Mouse (Mus musculus): ENCODE results near the gene BC107364. TPM values are rescaled to one million over a fixed set of nuclear protein-coding genes. Genes with fewer than 3 reads are reported as not detected.

BC107364 gene
- polyA plus RNA-seq, 1 experiment from 2014 or later: not detected

GRCm38 (mm10) chr3:96417850-96418815 lies 34.0 kb downstream of the BC107364 start:
- DNase-seq (ENCODE audit: low spot score): no peak
- H3K9ac ChIP-seq (ENCODE audit: low read length): no peak overlapping the region
- H3K27ac ChIP-seq (replicated peaks; ENCODE audit: low read depth, low read length): no peak overlapping the region
- no peak overlapping the region for H3K4me2 ChIP-seq (ENCODE audit: low read depth, severe bottlenecking)
- H3K4me3 ChIP-seq (ENCODE audit: low read depth, low read length): no peak overlapping the region
- no peaks in the 10 kb centered on the region for H3K27me3 ChIP-seq (ENCODE audit: control insufficient read depth, insufficient read depth, low read length)
- no peaks in the 10 kb centered on the region for H3K36me3 ChIP-seq (ENCODE audit: control insufficient read depth, insufficient read depth, low read length)
- ATAC-seq (ENCODE audit: insufficient number of reproducible peaks, low FRiP score, low TSS enrichment, low read depth): no peak
- 68% methylated on average over 7 of the region's 7 CpGs for WGBS
- no peaks in the 10 kb centered on the region for H3K4me1 ChIP-seq (ENCODE audit: control insufficient read depth, insufficient read depth, low read length)
- H3K9me3 ChIP-seq (ENCODE audit: control insufficient read depth, low read length): no peaks in the 10 kb centered on the region

DNA sequence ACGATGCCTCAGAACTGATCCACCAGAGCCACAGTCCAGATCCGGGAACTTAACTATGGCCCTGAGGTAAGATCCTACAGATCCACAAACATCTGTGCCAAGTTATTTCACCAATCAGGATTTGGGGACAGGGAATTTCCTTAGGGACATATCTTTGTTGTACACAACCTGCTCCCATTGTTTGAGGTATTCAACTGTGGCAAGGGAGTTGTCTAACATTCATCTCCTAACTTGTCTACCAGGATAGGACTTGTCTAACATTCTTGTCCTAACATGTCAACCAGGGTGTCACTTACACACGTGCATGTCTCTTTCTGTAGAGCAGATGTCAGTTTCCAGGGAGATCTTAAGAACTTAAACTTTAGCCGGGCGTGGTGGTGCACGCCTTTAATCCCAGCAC lies 35.5 kb downstream of the BC107364 start:
- Histone ChIP-seq H3K27ac (replicated peaks; ENCODE audit: low read depth, low read length) (no peak overlapping the region), H3K4me1 (ENCODE audit: control insufficient read depth, insufficient read depth, low read length) (no peaks in the 10 kb centered on the region), H3K4me3 (ENCODE audit: low read depth, low read length) (no peak overlapping the region), H3K9ac (ENCODE audit: low read length) (no peak overlapping the region), H3K9me3 (ENCODE audit: control insufficient read depth, low read length) (no peaks in the 10 kb centered on the region), H3K36me3 (ENCODE audit: control insufficient read depth, insufficient read depth, low read length) (no peaks in the 10 kb centered on the region), H3K4me2 (ENCODE audit: low read depth, severe bottlenecking) (no peak overlapping the region), H3K27me3 (ENCODE audit: control insufficient read depth, insufficient read depth, low read length) (no peaks in the 10 kb centered on the region)
- no peak for ATAC-seq (ENCODE audit: insufficient number of reproducible peaks, low FRiP score, low TSS enrichment, low read depth)
- no peak for DNase-seq (ENCODE audit: low spot score)
- 94% methylated on average over 6 of the region's 6 CpGs for WGBS

GRCm38 (mm10) chr3:96416056-96416455 lies 36.0 kb downstream of the BC107364 start:
- Histone ChIP-seq H3K9me3 (ENCODE audit: control insufficient read depth, low read length) (no peaks in the 10 kb centered on the region), H3K9ac (ENCODE audit: low read length) (no peak overlapping the region), H3K4me1 (ENCODE audit: control insufficient read depth, insufficient read depth, low read length) (no peaks in the 10 kb centered on the region), H3K36me3 (ENCODE audit: control insufficient read depth, insufficient read depth, low read length) (no peaks in the 10 kb centered on the region), H3K27me3 (ENCODE audit: control insufficient read depth, insufficient read depth, low read length) (no peaks in the 10 kb centered on the region), H3K4me2 (ENCODE audit: low read depth, severe bottlenecking) (no peak overlapping the region), H3K4me3 (ENCODE audit: low read depth, low read length) (no peak overlapping the region), H3K27ac (replicated peaks; ENCODE audit: low read depth, low read length) (no peak overlapping the region)
- WGBS: 90% methylated on average over 2 of the region's 2 CpGs
- no peak for ATAC-seq (ENCODE audit: insufficient number of reproducible peaks, low FRiP score, low TSS enrichment, low read depth)
- no peak for DNase-seq (ENCODE audit: low spot score)

GRCm38 (mm10) chr3:96414951-96415327 lies 37.2 kb downstream of the BC107364 start:
- ATAC-seq (ENCODE audit: insufficient number of reproducible peaks, low FRiP score, low TSS enrichment, low read depth) (no peak), DNase-seq (ENCODE audit: low spot score) (no peak)
- WGBS: 41% methylated on average over 7 of the region's 7 CpGs
- Histone ChIP-seq H3K9ac (ENCODE audit: low read length) (no peak overlapping the region), H3K4me1 (ENCODE audit: control insufficient read depth, insufficient read depth, low read length) (no peaks in the 10 kb centered on the region), H3K4me3 (ENCODE audit: low read depth, low read length) (no peak overlapping the region), H3K27me3 (ENCODE audit: control insufficient read depth, insufficient read depth, low read length) (peaks cover 2% of the 10 kb centered on the region; the same call in 1 of the 2 replicates), H3K4me2 (ENCODE audit: low read depth, severe bottlenecking) (peak overlapping the region; percentile 59), H3K27ac (replicated peaks; ENCODE audit: low read depth, low read length) (no peak overlapping the region), H3K9me3 (ENCODE audit: control insufficient read depth, low read length) (no peaks in the 10 kb centered on the region), H3K36me3 (ENCODE audit: control insufficient read depth, insufficient read depth, low read length) (no peaks in the 10 kb centered on the region)

GRCm38 (mm10) chr3:96414126-96414950 lies 37.8 kb downstream of the BC107364 start:
- no peaks in the 10 kb centered on the region for H3K9me3 ChIP-seq (ENCODE audit: control insufficient read depth, low read length)
- no peaks in the 10 kb centered on the region for H3K36me3 ChIP-seq (ENCODE audit: control insufficient read depth, insufficient read depth, low read length)
- no peaks in the 10 kb centered on the region; the same call in 1 of the 2 replicates for H3K4me1 ChIP-seq (ENCODE audit: control insufficient read depth, insufficient read depth, low read length)
- H3K4me2 ChIP-seq (ENCODE audit: low read depth, severe bottlenecking): peak overlapping the region; percentile 59
- H3K27me3 ChIP-seq (ENCODE audit: control insufficient read depth, insufficient read depth, low read length): peaks cover 7% of the 10 kb centered on the region; the same call in 1 of the 2 replicates
- under 1% methylated on average over 64 of the region's 64 CpGs for WGBS
- DNase-seq (ENCODE audit: low spot score) (peak; percentile 96), ATAC-seq (ENCODE audit: insufficient number of reproducible peaks, low FRiP score, low TSS enrichment, low read depth) (peak; percentile 84)
- peak overlapping the region; percentile 63 for H3K4me3 ChIP-seq (ENCODE audit: low read depth, low read length)
- peak overlapping the region; percentile 97 for H3K27ac ChIP-seq (replicated peaks; ENCODE audit: low read depth, low read length)
- H3K9ac ChIP-seq (ENCODE audit: low read length): peak overlapping the region; percentile 96

GRCm38 (mm10) chr3:96413581-96414125 lies 38.5 kb downstream of the BC107364 start:
- Histone ChIP-seq H3K4me1 (ENCODE audit: control insufficient read depth, insufficient read depth, low read length) (no peaks in the 10 kb centered on the region; the same call in 1 of the 2 replicates), H3K36me3 (ENCODE audit: control insufficient read depth, insufficient read depth, low read length) (no peaks in the 10 kb centered on the region), H3K4me2 (ENCODE audit: low read depth, severe bottlenecking) (peak overlapping the region; percentile 59; the same call in 1 of the 2 replicates), H3K4me3 (ENCODE audit: low read depth, low read length) (peak overlapping the region; percentile 63), H3K9ac (ENCODE audit: low read length) (no peak overlapping the region; the same call in 1 of the 2 replicates), H3K27me3 (ENCODE audit: control insufficient read depth, insufficient read depth, low read length) (peaks cover 10% of the 10 kb centered on the region; the same call in 1 of the 2 replicates), H3K9me3 (ENCODE audit: control insufficient read depth, low read length) (no peaks in the 10 kb centered on the region), H3K27ac (replicated peaks; ENCODE audit: low read depth, low read length) (no peak overlapping the region)
- ATAC-seq (ENCODE audit: insufficient number of reproducible peaks, low FRiP score, low TSS enrichment, low read depth) (no peak), DNase-seq (ENCODE audit: low spot score) (no peak)
- 54% methylated on average over 9 of the region's 9 CpGs for WGBS

DNA sequence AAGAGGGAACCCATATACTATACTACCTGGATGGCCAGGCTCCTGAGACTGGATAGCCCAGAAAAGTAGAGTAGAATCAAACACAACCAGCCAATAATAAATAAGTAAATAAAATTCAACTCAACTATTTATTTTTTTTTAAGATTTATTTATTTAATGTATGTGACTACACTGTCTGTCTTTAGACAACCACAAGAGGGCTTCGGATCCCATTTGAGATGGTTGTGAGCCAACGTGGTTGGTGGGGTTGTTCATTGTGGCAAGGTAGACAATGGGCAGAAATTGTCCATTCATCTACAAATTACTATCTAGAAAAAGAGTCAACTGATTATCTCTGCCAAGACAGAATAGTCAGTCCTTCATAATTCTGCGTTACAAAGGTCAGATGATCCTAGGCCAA lies 40.3 kb downstream of the BC107364 start:
- Histone ChIP-seq H3K27ac (replicated peaks; ENCODE audit: low read depth, low read length) (no peak overlapping the region), H3K9ac (ENCODE audit: low read length) (no peak overlapping the region), H3K4me3 (ENCODE audit: low read depth, low read length) (no peak overlapping the region), H3K4me2 (ENCODE audit: low read depth, severe bottlenecking) (no peak overlapping the region), H3K27me3 (ENCODE audit: control insufficient read depth, insufficient read depth, low read length) (peaks cover 13% of the 10 kb centered on the region; the same call in 1 of the 2 replicates), H3K36me3 (ENCODE audit: control insufficient read depth, insufficient read depth, low read length) (no peaks in the 10 kb centered on the region), H3K9me3 (ENCODE audit: control insufficient read depth, low read length) (no peaks in the 10 kb centered on the region), H3K4me1 (ENCODE audit: control insufficient read depth, insufficient read depth, low read length) (no peaks in the 10 kb centered on the region; the same call in 1 of the 2 replicates)
- ATAC-seq (ENCODE audit: insufficient number of reproducible peaks, low FRiP score, low TSS enrichment, low read depth): no peak
- DNase-seq (ENCODE audit: low spot score): no peak
- 84% methylated on average over 3 of the region's 3 CpGs for WGBS

DNA sequence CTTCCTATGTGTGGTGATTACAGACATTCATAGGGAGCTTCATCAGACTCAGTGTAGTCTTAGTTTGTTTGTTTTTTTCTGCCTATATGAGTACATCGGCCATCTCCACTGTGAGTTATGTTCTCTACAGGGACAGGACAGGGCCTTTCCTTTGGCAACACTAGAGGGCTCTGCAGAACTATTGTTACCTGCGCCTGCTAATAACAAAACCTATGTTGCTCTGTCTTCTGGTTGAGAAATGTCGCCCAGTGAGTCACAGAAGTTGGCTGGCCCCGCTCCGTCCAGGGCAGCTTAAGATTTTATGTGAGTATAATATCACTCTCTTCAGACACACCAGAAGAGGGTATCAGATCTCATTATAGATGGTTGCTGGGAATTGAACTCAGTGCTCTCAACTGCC lies 41.1 kb downstream of the BC107364 start:
- Histone ChIP-seq H3K4me1 (ENCODE audit: control insufficient read depth, insufficient read depth, low read length) (no peaks in the 10 kb centered on the region; the same call in 1 of the 2 replicates), H3K36me3 (ENCODE audit: control insufficient read depth, insufficient read depth, low read length) (no peaks in the 10 kb centered on the region)

More for the DNA sequence above, 41.1 kb downstream of the BC107364 start:
- Histone ChIP-seq H3K27ac (replicated peaks; ENCODE audit: low read depth, low read length) (no peak overlapping the region), H3K4me3 (ENCODE audit: low read depth, low read length) (no peak overlapping the region), H3K4me2 (ENCODE audit: low read depth, severe bottlenecking) (no peak overlapping the region), H3K27me3 (ENCODE audit: control insufficient read depth, insufficient read depth, low read length) (peaks cover 18% of the 10 kb centered on the region), H3K9ac (ENCODE audit: low read length) (no peak overlapping the region), H3K9me3 (ENCODE audit: control insufficient read depth, low read length) (no peaks in the 10 kb centered on the region)
- 85% methylated on average over 5 of the region's 5 CpGs for WGBS
- ATAC-seq (ENCODE audit: insufficient number of reproducible peaks, low FRiP score, low TSS enrichment, low read depth): no peak
- DNase-seq (ENCODE audit: low spot score): no peak

Data from limb, embryonic 11.5 days (tissue).